Mouse (Mus musculus): ENCODE data around the gene Lxn. TPM values are rescaled to one million over a fixed set of nuclear protein-coding genes. Genes with fewer than 3 reads are reported as not detected.
A peak's percentile ranks its signal among the peaks of the same experiment; 100 is the strongest.

Gene Lxn
- total and polyA plus RNA-seq, 3 experiments: 2.6 to 11.0 (median 4.5) TPM

GRCm38 (mm10) chr3:67450601-67451210, 13.0 kb downstream of the Lxn start:
- TF ChIP-seq CTCF (IDR thresholded peaks at IDR 0.05) (no peak), POLR2A (IDR thresholded peaks at IDR 0.05; ENCODE audit: insufficient read depth, low read depth, low read length) (no peak), EP300 (IDR thresholded peaks at IDR 0.05; ENCODE audit: insufficient read depth, low read depth, low read length) (no peak)
- H3K36me3 ChIP-seq (ENCODE audit: control insufficient read depth, insufficient read depth, low read length): peaks cover 2% of the 10 kb centered on the region; the same call in 1 of the 2 replicates
- intact Hi-C loops (cut with DNase I): no loop called here
- H3K9ac ChIP-seq (ENCODE audit: low read depth, low read length): no peak overlapping the region
- H3K4me3 ChIP-seq: no peak overlapping the region
- DNase-seq: peak in 1 of 2 experiments; percentile 29
- WGBS: 43% methylated on average over 5 of the region's 5 CpGs
- H3K27ac ChIP-seq: peak overlapping the region; percentile 28; the same call in 1 of the 2 replicates
- H3K27me3 ChIP-seq (ENCODE audit: control insufficient read depth, insufficient read depth, low read length): no peaks in the 10 kb centered on the region
- H3K79me2 ChIP-seq (replicated peaks; ENCODE audit: control insufficient read depth, insufficient read depth, low read length): no peaks in the 10 kb centered on the region
- H3K4me1 ChIP-seq (ENCODE audit: control insufficient read depth, insufficient read depth, low read length): no peaks in the 10 kb centered on the region

GRCm38 (mm10) chr3:67449660-67450059, 14.1 kb downstream of the Lxn start:
- no peaks in the 10 kb centered on the region for H3K79me2 ChIP-seq (replicated peaks; ENCODE audit: control insufficient read depth, insufficient read depth, low read length)
- no peak overlapping the region; the same call in 1 of the 2 replicates for H3K27ac ChIP-seq
- WGBS: 79% methylated on average over 21 of the region's 21 CpGs
- no peak overlapping the region for H3K9ac ChIP-seq (ENCODE audit: low read depth, low read length)
- no peaks in the 10 kb centered on the region for H3K4me1 ChIP-seq (ENCODE audit: control insufficient read depth, insufficient read depth, low read length)
- H3K27me3 ChIP-seq (ENCODE audit: control insufficient read depth, insufficient read depth, low read length): no peaks in the 10 kb centered on the region
- peak in 1 of 2 experiments; percentile 11 for DNase-seq
- no peak overlapping the region for H3K4me3 ChIP-seq
- TF ChIP-seq POLR2A (IDR thresholded peaks at IDR 0.05; ENCODE audit: insufficient read depth, low read depth, low read length): no peak
- no peak for TF ChIP-seq EP300 (IDR thresholded peaks at IDR 0.05; ENCODE audit: insufficient read depth, low read depth, low read length)
- no peak for TF ChIP-seq CTCF (IDR thresholded peaks at IDR 0.05)
- peaks cover 2% of the 10 kb centered on the region; the same call in 1 of the 2 replicates for H3K36me3 ChIP-seq (ENCODE audit: control insufficient read depth, insufficient read depth, low read length)
- intact Hi-C loops (cut with DNase I): no loop called here

GRCm38 (mm10) chr3:67447143-67447542, 16.6 kb downstream of the Lxn start:
- Histone ChIP-seq H3K36me3 (ENCODE audit: control insufficient read depth, insufficient read depth, low read length) (peaks cover 2% of the 10 kb centered on the region; the same call in 1 of the 2 replicates), H3K27me3 (ENCODE audit: control insufficient read depth, insufficient read depth, low read length) (no peaks in the 10 kb centered on the region), H3K79me2 (replicated peaks; ENCODE audit: control insufficient read depth, insufficient read depth, low read length) (no peaks in the 10 kb centered on the region), H3K4me1 (ENCODE audit: control insufficient read depth, insufficient read depth, low read length) (no peaks in the 10 kb centered on the region), H3K4me3 (no peak overlapping the region), H3K9ac (ENCODE audit: low read depth, low read length) (no peak overlapping the region), H3K27ac (no peak overlapping the region)
- TF ChIP-seq EP300 (IDR thresholded peaks at IDR 0.05; ENCODE audit: insufficient read depth, low read depth, low read length) (no peak), CTCF (IDR thresholded peaks at IDR 0.05) (peak; percentile 48)
- 93% methylated on average over 2 of the region's 2 CpGs for WGBS
- DNase-seq: no peak
- intact Hi-C loops (cut with DNase I): no loop called here

GRCm38 (mm10) chr3:67434011-67434410, 29.7 kb downstream of the Lxn start:
- H3K4me1 ChIP-seq (ENCODE audit: control insufficient read depth, insufficient read depth, low read length): peaks cover 2% of the 10 kb centered on the region; the same call in 1 of the 2 replicates
- DNase-seq: no peak
- no peak overlapping the region for H3K27ac ChIP-seq
- WGBS: 92% methylated on average over 6 of the region's 6 CpGs
- intact Hi-C loops (cut with DNase I): loop anchor here (5.0 to 10.0 kb wide), 2 partner anchors 62 to 449 kb away; partner anchors contain the start of genes Mlf1, Rsrc1 and Shox2
- H3K27me3 ChIP-seq (ENCODE audit: control insufficient read depth, insufficient read depth, low read length): no peaks in the 10 kb centered on the region
- H3K79me2 ChIP-seq (replicated peaks; ENCODE audit: control insufficient read depth, insufficient read depth, low read length): peaks cover 2% of the 10 kb centered on the region; the same call in 1 of the 2 replicates
- no peaks in the 10 kb centered on the region for H3K36me3 ChIP-seq (ENCODE audit: control insufficient read depth, insufficient read depth, low read length)
- no peak overlapping the region for H3K9ac ChIP-seq (ENCODE audit: low read depth, low read length)
- no peak overlapping the region for H3K4me3 ChIP-seq
- TF ChIP-seq POLR2A (IDR thresholded peaks at IDR 0.05; ENCODE audit: insufficient read depth, low read depth, low read length) (no peak), CTCF (IDR thresholded peaks at IDR 0.05) (no peak), EP300 (IDR thresholded peaks at IDR 0.05; ENCODE audit: insufficient read depth, low read depth, low read length) (no peak)

- Histone ChIP-seq H3K4me1 (ENCODE audit: control insufficient read depth, insufficient read depth, low read length) (peaks cover 2% of the 10 kb centered on the region; the same call in 1 of the 2 replicates), H3K27ac (peak within 1 kb of the TSS; percentile 77), H3K79me2 (replicated peaks; ENCODE audit: control insufficient read depth, insufficient read depth, low read length) (peaks cover 2% of the 10 kb centered on the region; the same call in 1 of the 2 replicates), H3K4me3 (peak within 1 kb of the TSS; percentile 78), H3K27me3 (ENCODE audit: control insufficient read depth, insufficient read depth, low read length) (no peaks in the 10 kb centered on the region), H3K36me3 (ENCODE audit: control insufficient read depth, insufficient read depth, low read length) (no peaks in the 10 kb centered on the region), H3K9ac (ENCODE audit: low read depth, low read length) (peak within 1 kb of the TSS; percentile 90)
- intact Hi-C loops (cut with DNase I): loop anchor here (2.0 to 10.0 kb wide), 3 partner anchors 58 to 445 kb away; partner anchors contain the start of genes Mlf1, Rsrc1 and Shox2
- TF ChIP-seq POLR2A (IDR thresholded peaks at IDR 0.05; ENCODE audit: insufficient read depth, low read depth, low read length) (peak; percentile 64), CTCF (IDR thresholded peaks at IDR 0.05) (peak; percentile 93), EP300 (IDR thresholded peaks at IDR 0.05; ENCODE audit: insufficient read depth, low read depth, low read length) (peak; percentile 82)
- peak; percentile 90 to 91 for DNase-seq
- under 1% methylated on average over 24 of the region's 24 CpGs for WGBS
Observed at GRCm38 (mm10) chr3:67429999-67430380, 33.7 kb downstream of the Lxn start, which contains the start of gene Gfm1. TSS of gene Gfm1 (plus strand) at chr3:67430096.
